Mouse (Mus musculus) frontal cortex, postnatal 36 days (tissue): Measurements from ENCODE around the gene Clec1b.

Source experiments
- DNase-seq, 2 experiments: peaks; one replicate each; pipeline ENCODE4 v3.0.0; 2022; ENCODE audit warnings: low spot score in 2 of 2

The Clec1b gene

DNA sequence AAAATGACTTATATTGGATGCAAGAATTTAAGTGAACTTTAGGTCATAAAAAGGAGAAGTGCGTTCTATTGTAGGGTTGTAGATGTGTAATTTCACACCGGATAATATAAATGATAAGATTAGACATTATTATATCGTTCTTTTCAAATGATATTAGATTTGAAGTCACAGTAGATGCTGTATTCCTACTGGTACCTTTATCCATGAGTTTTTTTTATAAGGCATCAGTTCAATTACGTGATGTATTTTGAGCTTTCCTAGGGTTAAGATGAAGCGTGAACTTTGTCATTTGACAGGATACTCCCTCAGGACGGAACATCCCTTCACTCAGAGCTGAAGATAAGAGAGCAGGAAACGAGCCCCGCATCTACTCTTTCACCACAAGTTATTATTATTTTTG is at the start of gene Clec1b:
Gene Clec1b, plus strand, starts transcription at position 301 of the 400 bp plus-strand sequence.
- no peak for DNase-seq

- DNase-seq = no peak
These were observed 47.4 kb upstream of the Clec1b start for GRCm38 (mm10) chr6:129349524-129350352.

GRCm38 (mm10) chr6:129351091-129351490 is 46.0 kb upstream of the Clec1b start:
- DNase-seq = no peak

GRCm38 (mm10) chr6:129355774-129356173 is 41.3 kb upstream of the Clec1b start:
- DNase-seq = no peak

- no peak for DNase-seq
These were observed 40.7 kb upstream of the Clec1b start for GRCm38 (mm10) chr6:129356430-129356829.

GRCm38 (mm10) chr6:129359515-129359914 is 37.6 kb upstream of the Clec1b start:
- DNase-seq = no peak

DNA sequence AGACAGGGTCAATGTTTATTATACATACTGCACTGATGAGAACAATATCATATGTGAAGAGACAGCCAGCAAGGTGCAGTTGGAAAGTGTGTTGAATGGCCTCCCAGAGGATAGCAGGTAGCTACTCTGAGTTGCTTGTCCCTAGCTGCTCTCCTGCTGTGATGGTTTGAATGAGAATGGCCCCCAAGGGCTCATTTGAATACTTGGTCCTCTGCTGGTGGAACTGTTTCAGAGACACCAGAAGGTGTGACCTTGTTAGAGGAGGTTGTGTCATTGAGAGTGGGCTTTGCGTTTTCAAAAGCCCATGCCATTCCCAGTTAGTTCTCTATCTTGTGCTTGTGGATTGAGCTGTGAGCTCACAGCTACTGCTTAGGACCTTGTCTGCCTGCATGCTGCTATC is 33.2 kb upstream of the Clec1b start:
- no peak for DNase-seq

DNA sequence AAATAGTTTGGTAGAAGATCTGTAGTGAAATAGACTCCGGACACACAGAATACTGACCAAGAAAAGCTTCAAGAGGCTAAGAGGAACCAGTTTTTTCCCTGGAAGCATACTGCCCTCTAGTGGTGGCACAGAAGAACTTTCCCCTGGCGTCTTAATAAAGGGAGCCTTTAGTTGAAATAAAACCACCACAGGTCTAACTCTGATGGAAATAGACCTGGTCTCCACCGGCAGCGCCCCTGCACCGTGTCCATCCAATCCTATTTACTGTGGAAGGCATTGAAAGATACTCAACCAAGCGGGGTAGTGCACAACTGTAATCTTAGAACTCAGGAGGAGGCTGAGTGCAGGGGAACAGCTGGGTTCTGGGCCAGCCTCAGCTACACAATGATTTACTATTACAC is 31.1 kb upstream of the Clec1b start:
- peak in 1 of 2 experiments; percentile 8 for DNase-seq

- DNase-seq = no peak
These were observed 27.5 kb upstream of the Clec1b start for GRCm38 (mm10) chr6:129369374-129370132.

- no peak for DNase-seq
These were observed 22.1 kb upstream of the Clec1b start for GRCm38 (mm10) chr6:129374937-129375471.

DNA sequence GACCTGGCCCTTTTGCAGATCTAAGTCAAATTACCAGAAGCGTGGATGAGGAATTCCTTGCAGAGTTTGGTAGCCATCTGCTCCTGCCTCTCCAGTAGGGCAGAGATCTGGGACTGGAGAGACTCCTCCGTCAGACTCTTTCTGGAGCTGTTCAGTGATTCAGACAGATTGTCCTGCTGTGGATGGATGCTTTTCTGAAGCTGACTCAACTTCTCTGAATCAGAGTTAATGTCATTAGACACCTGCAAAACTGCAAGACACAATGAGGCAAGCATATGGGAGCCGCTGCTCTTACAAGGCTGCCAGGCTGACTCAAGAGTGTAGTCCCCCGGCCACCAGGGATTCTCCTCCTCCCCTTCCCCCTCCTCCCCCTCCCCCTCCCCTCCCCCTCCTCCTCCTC is 16.6 kb upstream of the Clec1b start:
- DNase-seq = no peak

- DNase-seq = no peak
These were observed 15.4 kb upstream of the Clec1b start for GRCm38 (mm10) chr6:129381736-129382135.

DNA sequence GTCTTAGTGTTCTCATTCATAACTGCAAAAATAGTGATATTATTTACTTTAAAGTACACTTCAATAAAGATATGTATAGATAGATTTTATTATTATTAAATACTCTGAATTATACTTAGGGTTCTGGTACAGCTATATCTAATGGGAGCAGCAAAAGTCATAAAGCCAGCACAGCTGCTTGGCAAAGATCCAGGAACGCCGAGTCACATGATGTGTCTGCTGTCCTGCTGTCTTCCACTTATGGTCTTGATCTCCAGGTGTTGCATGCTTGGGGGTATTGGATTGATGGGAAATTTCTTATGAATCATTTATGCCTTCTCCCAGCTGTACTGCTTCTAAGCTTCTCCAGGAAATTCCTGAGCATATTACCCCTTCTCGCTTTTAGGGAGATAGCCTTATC is 13.6 kb upstream of the Clec1b start:
- no peak for DNase-seq

- no peak for DNase-seq
These were observed 12.1 kb upstream of the Clec1b start for GRCm38 (mm10) chr6:129385000-129385399.

DNA sequence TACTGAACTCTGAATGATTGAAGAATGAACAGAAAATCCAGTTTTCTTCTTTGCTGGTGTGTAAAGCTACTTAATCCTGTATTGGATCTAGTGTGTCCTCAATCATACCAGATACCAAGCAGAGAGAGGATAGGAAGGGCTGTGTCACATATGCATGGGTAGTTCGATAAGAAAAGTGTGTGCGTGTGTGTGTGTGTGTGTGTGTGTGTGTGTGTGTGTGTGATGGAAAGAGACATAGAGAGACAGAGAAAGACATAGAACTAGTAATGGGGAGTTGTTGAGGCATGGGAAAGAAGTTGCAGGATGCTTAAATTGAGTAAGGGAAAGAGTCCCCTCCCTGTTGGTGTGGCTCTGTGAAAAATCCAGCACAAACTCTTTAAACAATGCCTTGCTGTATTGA is 11.3 kb upstream of the Clec1b start, which contains the start of gene Clec12b:
Gene Clec12b, minus strand, starts transcription at position 101 of the 400 bp plus-strand sequence.
- no peak for DNase-seq

- no peak for DNase-seq
These were observed 3.9 kb upstream of the Clec1b start for GRCm38 (mm10) chr6:129393087-129393720.

DNA sequence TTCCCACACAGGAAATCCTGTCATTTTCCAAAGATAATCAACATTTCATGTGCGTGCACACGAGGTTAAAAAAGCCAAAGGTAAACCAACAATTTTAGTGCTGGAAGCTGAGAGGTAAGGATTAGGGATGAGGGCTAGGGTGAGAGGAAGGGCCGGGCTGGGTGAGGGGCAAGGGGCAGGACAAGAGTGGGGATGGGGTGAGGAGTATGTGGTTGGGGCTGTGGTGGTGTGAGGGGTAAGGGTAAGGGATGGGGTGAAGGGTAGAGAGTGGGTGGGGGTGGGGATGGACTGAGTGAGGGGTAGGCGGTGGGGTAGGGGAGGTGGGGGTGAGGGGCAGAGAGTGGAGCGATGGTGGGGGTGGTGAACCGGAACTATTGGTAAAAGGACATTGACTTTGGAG is 3.4 kb upstream of the Clec1b start:
- no peak for DNase-seq

GRCm38 (mm10) chr6:129399945-129400344 is 2.8 kb downstream of the Clec1b start:
- no peak for DNase-seq

GRCm38 (mm10) chr6:129402404-129402803 is 5.3 kb downstream of the Clec1b start:
- DNase-seq = no peak

DNA sequence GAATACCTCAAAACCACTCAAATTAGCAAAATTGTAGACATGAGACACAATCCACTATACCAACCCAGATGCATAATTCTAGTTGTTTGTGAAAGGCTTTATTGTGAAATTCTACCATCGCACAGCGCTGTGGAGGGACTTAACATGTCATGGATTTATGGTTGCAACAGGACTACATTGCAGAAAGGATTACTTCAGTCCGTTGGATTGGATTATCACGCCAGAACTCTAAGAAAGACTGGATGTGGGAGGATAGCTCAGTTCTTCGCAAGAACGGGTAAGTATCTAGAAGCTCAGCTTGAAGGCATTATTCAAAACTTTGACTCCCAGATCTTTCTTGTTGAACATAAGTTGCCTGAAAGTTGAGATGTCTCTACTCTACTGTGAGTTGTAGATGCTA is 6.3 kb downstream of the Clec1b start:
- DNase-seq = no peak

- DNase-seq = no peak
These were observed 8.9 kb downstream of the Clec1b start for GRCm38 (mm10) chr6:129405999-129406398.

- DNase-seq = no peak
These were observed 10.2 kb downstream of the Clec1b start for GRCm38 (mm10) chr6:129407324-129407723.
